Mouse (Mus musculus) small intestine, adult 2 months (tissue): ENCODE data around the gene Ltbp3. TPM values are rescaled to one million over a fixed set of nuclear protein-coding genes. Genes with fewer than 3 reads are reported as not detected.

ENCODE experiments used
- H3K27ac ChIP-seq: fragments of 200-500 bp; 2 replicates; pipeline ENCODE4 v1.5.1; 2012; ENCODE audit warnings: low read depth, low read length, control low read depth, inconsistent platforms; ENCODE audit not compliant: insufficient read depth
- H3K27me3 ChIP-seq: fragments of 200-500 bp; 2 replicates; pipeline ENCODE4 v1.6.1; 2012; ENCODE audit warnings: mild to moderate bottlenecking, moderate library complexity, low read length, inconsistent platforms; ENCODE audit not compliant: control insufficient read depth, insufficient read depth
- H3K36me3 ChIP-seq: fragments of 200-500 bp; 2 replicates; pipeline ENCODE4 v1.6.1; 2012; ENCODE audit warnings: mild to moderate bottlenecking, low read length, control low read depth, inconsistent platforms; ENCODE audit not compliant: control insufficient read depth, insufficient read depth
- H3K4me1 ChIP-seq: fragments of 200-500 bp; 2 replicates; pipeline ENCODE4 v1.6.1; 2012; ENCODE audit warnings: low read length, inconsistent platforms, mixed read lengths; ENCODE audit not compliant: control insufficient read depth, insufficient read depth, insufficient read length
- H3K4me3 ChIP-seq: fragments of 200-500 bp; 2 replicates; pipeline ENCODE4 v1.5.1; 2012; ENCODE audit warnings: low read depth, mild to moderate bottlenecking, control low read depth, inconsistent platforms, low read length, moderate library complexity
- CTCF ChIP-seq: fragments of 200-500 bp; IDR thresholded peaks from 2 replicates; pipeline ENCODE4 v1.5.1; 2012; ENCODE audit warnings: low read depth, mild to moderate bottlenecking, control low read depth, inconsistent platforms, low read length, moderate library complexity, mixed read lengths; ENCODE audit not compliant: insufficient replicate concordance, insufficient read length; ENCODE audit errors: extremely low read depth
- POLR2A ChIP-seq: fragments of 200-500 bp; IDR thresholded peaks from 2 replicates; pipeline ENCODE4 v1.6.1; 2012; ENCODE audit warnings: low read depth, mild to moderate bottlenecking, control low read depth, inconsistent platforms, low read length, moderate library complexity
- WGBS: fragments of 180-500 bp; shearing (Covaris S2); methylation state at CpG from one replicate; pipeline ENCODE4 v1.1.7; 2018; 5-methylcytosine and 5-hydroxymethylcytosine counted together
- polyA plus RNA-seq: library from polyadenylated mRNA; depleted of rRNA; stranded (reverse); fragments of >200 nt; gene quantifications from 2 replicates; pipeline ENCODE4 v1.2.3, GENCODE M21; 2012

The Ltbp3 gene
- polyA plus RNA-seq, 1 experiment: 28.2 TPM

- Histone ChIP-seq H3K36me3 (no peaks in the 10 kb centered on the region), H3K27ac (no peak overlapping the region), H3K27me3 (no peaks in the 10 kb centered on the region), H3K4me3 (peak overlapping the region; percentile 87), H3K4me1 (peaks cover 30% of the 10 kb centered on the region)
- WGBS: 74% methylated on average over 29 of the region's 29 CpGs
- no peak for TF ChIP-seq POLR2A
- no peak for TF ChIP-seq CTCF
These were observed 10.2 kb upstream of the Ltbp3 start for GRCm38 (mm10) chr19:5730314-5731186.

- H3K4me1 ChIP-seq: peaks cover 28% of the 10 kb centered on the region
- no peaks in the 10 kb centered on the region for H3K27me3 ChIP-seq
- under 1% methylated on average over 47 of the region's 47 CpGs for WGBS
- no peak for TF ChIP-seq CTCF
- 0 out of 2 replicates have a peak, but pooled peaks have one; percentile 43 for TF ChIP-seq POLR2A
- peak overlapping the region; percentile 87 for H3K4me3 ChIP-seq
- no peaks in the 10 kb centered on the region for H3K36me3 ChIP-seq
- H3K27ac ChIP-seq: no peak overlapping the region
These were observed 9.3 kb upstream of the Ltbp3 start for GRCm38 (mm10) chr19:5731264-5731978.

DNA sequence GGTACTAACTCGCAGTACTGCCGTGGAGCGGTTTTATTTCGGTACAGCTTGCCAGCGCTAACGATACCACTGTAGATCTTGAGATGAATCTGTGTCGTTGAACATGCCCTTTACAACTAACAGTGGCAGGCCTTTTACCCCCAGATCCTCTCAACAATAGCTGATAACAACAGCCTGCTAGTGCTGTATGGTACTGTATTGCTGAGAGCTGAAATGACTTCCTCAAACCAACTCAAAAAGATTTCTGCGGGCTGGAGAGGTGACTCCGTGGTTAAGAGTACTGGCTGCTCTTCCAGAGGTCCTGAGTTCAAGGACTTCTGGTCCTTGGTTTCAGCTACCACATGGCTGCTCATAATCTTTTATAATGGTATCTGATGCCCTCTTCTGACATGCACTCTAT lies 6.4 kb upstream of the Ltbp3 start:
- 68% methylated on average over 9 of the region's 9 CpGs for WGBS
- Histone ChIP-seq H3K27me3 (no peaks in the 10 kb centered on the region), H3K36me3 (no peaks in the 10 kb centered on the region), H3K4me1 (peaks cover 11% of the 10 kb centered on the region), H3K27ac (no peak overlapping the region), H3K4me3 (no peak overlapping the region)
- no peak for TF ChIP-seq POLR2A
- TF ChIP-seq CTCF: no peak

DNA sequence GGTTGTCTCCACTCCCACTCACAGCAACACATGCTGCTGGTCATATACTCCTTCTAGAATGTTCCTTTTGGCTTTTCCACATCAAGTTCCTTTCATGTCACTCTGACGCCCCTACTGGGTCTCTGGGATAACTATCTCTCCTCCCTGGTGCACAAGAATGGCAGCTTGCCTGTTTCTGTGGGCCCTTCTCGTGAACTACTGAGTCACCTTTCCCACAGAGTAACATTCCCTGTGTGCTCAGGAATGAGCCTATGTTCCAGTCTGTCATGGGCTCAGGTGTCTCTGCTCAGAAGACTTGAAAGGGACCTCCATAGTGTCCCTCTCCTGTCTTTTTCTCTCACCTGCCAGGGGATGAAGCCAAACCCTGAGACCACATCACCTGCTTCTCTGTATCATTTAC lies 1.3 kb upstream of the Ltbp3 start:
- no peak overlapping the region for H3K4me3 ChIP-seq
- H3K27ac ChIP-seq: no peak overlapping the region
- H3K36me3 ChIP-seq: no peaks in the 10 kb centered on the region
- WGBS: 44% methylated on average over 2 of the region's 2 CpGs
- H3K27me3 ChIP-seq: peaks cover 26% of the 10 kb centered on the region
- no peak for TF ChIP-seq POLR2A
- TF ChIP-seq CTCF: no peak
- peaks cover 6% of the 10 kb centered on the region for H3K4me1 ChIP-seq

GRCm38 (mm10) chr19:5741641-5742240 lies 1.0 kb downstream of the Ltbp3 start:
- Histone ChIP-seq H3K27me3 (peaks cover 33% of the 10 kb centered on the region), H3K36me3 (no peaks in the 10 kb centered on the region), H3K27ac (peak overlapping the region; percentile 59), H3K4me3 (peak overlapping the region; percentile 61), H3K4me1 (peaks cover 12% of the 10 kb centered on the region)
- TF ChIP-seq POLR2A (peak; percentile 18; the same call in 1 of the 2 replicates), CTCF (no peak)
- WGBS: under 1% methylated on average over 52 of the region's 55 CpGs

DNA sequence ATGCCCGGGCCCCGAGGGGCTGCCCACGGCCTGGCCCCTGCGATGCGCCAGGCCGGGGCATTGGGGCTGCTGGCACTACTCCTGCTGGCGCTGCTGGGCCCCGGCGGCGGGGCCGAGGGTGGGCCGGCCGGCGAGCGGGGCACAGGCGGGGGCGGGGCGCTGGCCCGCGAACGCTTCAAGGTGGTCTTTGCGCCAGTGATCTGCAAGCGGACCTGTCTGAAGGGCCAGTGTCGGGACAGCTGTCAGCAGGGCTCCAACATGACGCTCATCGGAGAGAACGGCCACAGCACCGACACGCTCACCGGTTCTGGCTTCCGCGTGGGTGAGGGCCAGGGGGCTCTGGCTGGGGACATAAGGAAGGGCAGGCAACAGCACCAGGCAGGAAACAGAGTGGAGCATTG lies 1.5 kb downstream of the Ltbp3 start:
- H3K27ac ChIP-seq: 0 out of 2 replicates have a peak overlapping the region, but pooled peaks have one; percentile 4
- WGBS: 14% methylated on average over 32 of the region's 32 CpGs

More for the DNA sequence above, 1.5 kb downstream of the Ltbp3 start:
- H3K36me3 ChIP-seq: no peaks in the 10 kb centered on the region
- TF ChIP-seq POLR2A (no peak), CTCF (no peak)
- H3K4me3 ChIP-seq: peak overlapping the region; percentile 61
- peaks cover 33% of the 10 kb centered on the region for H3K27me3 ChIP-seq
- H3K4me1 ChIP-seq: peaks cover 13% of the 10 kb centered on the region
